Mouse (Mus musculus) hindbrain, embryonic 13.5 days (tissue): Measurements from ENCODE around the gene Uba7. TPM values are rescaled to one million over a fixed set of nuclear protein-coding genes. Genes with fewer than 3 reads are reported as not detected.
A peak's percentile ranks its signal among the peaks of the same experiment; 100 is the strongest.

Source experiments
- ATAC-seq: fragments of 200-750 bp; cut with Nextera tagmentation; 2 replicates; pipeline ENCODE4 v1.8.0; 2017; ENCODE audit warnings: moderate TSS enrichment; ENCODE audit not compliant: low FRiP score
- H3K27ac ChIP-seq: fragments of 300-500 bp; sonication (generic); 2 replicates; pipeline ENCODE4 v1.5.1; 2015; ENCODE audit warnings: inconsistent platforms, mild to moderate bottlenecking, moderate library complexity
- H3K27me3 ChIP-seq: fragments of 300-500 bp; sonication (generic); 2 replicates; pipeline ENCODE4 v1.6.1; 2015; ENCODE audit warnings: mild to moderate bottlenecking, inconsistent platforms
- H3K36me3 ChIP-seq: fragments of 300-500 bp; sonication (generic); 2 replicates; pipeline ENCODE4 v1.6.1; 2015; ENCODE audit warnings: mild to moderate bottlenecking, inconsistent platforms
- H3K4me1 ChIP-seq: fragments of 300-500 bp; sonication (generic); replicated peaks from 2 replicates; pipeline ENCODE4 v1.6.1; 2015; ENCODE audit warnings: inconsistent platforms
- H3K4me2 ChIP-seq: fragments of 300-500 bp; sonication (generic); 2 replicates; pipeline ENCODE4 v1.6.1; 2015; ENCODE audit warnings: inconsistent platforms, mild to moderate bottlenecking, moderate library complexity
- H3K4me3 ChIP-seq: fragments of 300-500 bp; sonication (generic); 2 replicates; pipeline ENCODE4 v1.5.1; 2015; ENCODE audit warnings: mild to moderate bottlenecking, inconsistent platforms
- H3K9ac ChIP-seq: fragments of 300-500 bp; sonication (generic); 2 replicates; pipeline ENCODE4 v1.6.1; 2015; ENCODE audit warnings: mild to moderate bottlenecking, inconsistent platforms
- H3K9me3 ChIP-seq: fragments of 300-500 bp; sonication (generic); 2 replicates; pipeline ENCODE4 v1.6.1; 2016; ENCODE audit warnings: inconsistent platforms
- WGBS: fragments of 180-500 bp; shearing (Covaris S2); methylation state at CpG from one replicate; pipeline ENCODE4 v1.1.7; 2015; 5-methylcytosine and 5-hydroxymethylcytosine counted together
- polyA plus RNA-seq: library from polyadenylated mRNA; unstranded; fragments of >200 nt; fragmentation: Nextera tagmentation; extraction: Ambion mirVana; gene quantifications from 2 replicates; pipeline ENCODE4 v1.2.1, GENCODE M21; 2015

Gene Uba7
- polyA plus RNA-seq, 1 experiment from 2014 or later, result 4.8 TPM

DNA sequence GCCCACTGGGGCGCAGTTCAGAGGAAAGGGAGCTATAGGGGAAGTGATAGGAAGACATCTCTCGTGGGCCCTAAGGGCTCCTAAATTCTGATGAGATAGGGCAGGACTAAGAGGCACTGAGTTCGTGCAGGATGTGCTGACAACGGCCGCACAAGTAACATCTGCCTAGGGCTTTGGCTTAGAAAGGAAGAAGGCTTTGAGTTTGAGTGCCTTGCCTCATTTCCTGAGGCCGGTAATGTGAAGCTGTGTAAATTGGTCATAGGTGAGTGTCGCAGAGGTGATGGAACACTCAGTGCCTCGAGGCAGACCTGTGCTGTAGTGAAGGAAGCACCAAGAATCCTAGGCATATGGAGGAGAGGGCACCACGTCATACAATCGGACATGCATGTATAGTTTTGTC is 8.6 kb upstream of the Uba7 start:
- no peak overlapping the region for H3K4me3 ChIP-seq
- peaks cover 8% of the 10 kb centered on the region for H3K4me1 ChIP-seq
- 93% methylated on average over 10 of the region's 10 CpGs for WGBS
- H3K36me3 ChIP-seq, result peaks cover 13% of the 10 kb centered on the region
- H3K4me2 ChIP-seq, result no peak overlapping the region
- H3K27me3 ChIP-seq, result no peaks in the 10 kb centered on the region
- no peak overlapping the region for H3K9ac ChIP-seq
- H3K27ac ChIP-seq, result no peak overlapping the region
- H3K9me3 ChIP-seq, result no peaks in the 10 kb centered on the region
- no peak for ATAC-seq

DNA sequence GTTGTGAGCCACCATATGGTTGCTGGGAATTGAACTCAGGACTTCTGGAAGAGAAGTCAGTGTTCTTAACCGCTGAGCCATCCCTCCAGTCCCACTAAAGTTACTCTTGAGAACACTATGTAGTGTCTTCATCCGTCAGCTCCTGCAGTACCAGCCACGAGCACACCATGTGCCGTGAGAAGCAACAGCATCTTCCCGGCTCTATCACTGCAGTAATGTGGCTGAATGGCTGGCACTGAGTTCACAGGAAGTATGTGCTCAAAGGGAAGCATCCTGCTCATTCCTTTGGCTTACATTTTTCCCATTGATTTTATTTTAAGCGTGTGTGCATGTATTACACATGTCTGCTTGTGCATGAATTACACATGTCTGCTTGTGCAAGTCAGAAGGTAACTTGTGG is 7.9 kb upstream of the Uba7 start:
- Histone ChIP-seq H3K27ac (no peak overlapping the region), H3K36me3 (peaks cover 10% of the 10 kb centered on the region), H3K4me3 (no peak overlapping the region), H3K27me3 (no peaks in the 10 kb centered on the region), H3K9ac (no peak overlapping the region), H3K4me1 (0 out of 2 replicates have a peak, but pooled peaks cover 3% of the 10 kb centered on the region), H3K9me3 (no peaks in the 10 kb centered on the region), H3K4me2 (no peak overlapping the region)
- WGBS, result 93% methylated on average over 6 of the region's 6 CpGs
- ATAC-seq, result no peak

- Histone ChIP-seq H3K36me3 (peaks cover 10% of the 10 kb centered on the region; the same call in 1 of the 2 replicates), H3K27me3 (no peaks in the 10 kb centered on the region), H3K9ac (no peak overlapping the region), H3K27ac (no peak overlapping the region), H3K4me3 (no peak overlapping the region), H3K4me2 (no peak overlapping the region), H3K4me1 (0 out of 2 replicates have a peak, but pooled peaks cover 3% of the 10 kb centered on the region), H3K9me3 (no peaks in the 10 kb centered on the region)
- whole genome bisulfite sequencing, result 94% methylated on average over 7 of the region's 7 CpGs
- no peak for ATAC-seq
Measured at GRCm38 (mm10) chr9:107968531-107968930, 6.8 kb upstream of the Uba7 start.

- H3K9ac ChIP-seq, result no peak overlapping the region
- no peak overlapping the region for H3K27ac ChIP-seq
- no peak for ATAC-seq
- H3K4me3 ChIP-seq, result no peak overlapping the region
- peaks cover 10% of the 10 kb centered on the region; the same call in 1 of the 2 replicates for H3K36me3 ChIP-seq
- no peaks in the 10 kb centered on the region for H3K27me3 ChIP-seq
- H3K9me3 ChIP-seq, result no peaks in the 10 kb centered on the region
- H3K4me2 ChIP-seq, result no peak overlapping the region
- WGBS, result 94% methylated on average over 5 of the region's 5 CpGs
- H3K4me1 ChIP-seq, result no peaks in the 10 kb centered on the region
Measured at GRCm38 (mm10) chr9:107970311-107970710, 5.0 kb upstream of the Uba7 start.

GRCm38 (mm10) chr9:107971690-107972541 is 3.4 kb upstream of the Uba7 start:
- no peak for ATAC-seq
- Histone ChIP-seq H3K27me3 (no peaks in the 10 kb centered on the region), H3K4me3 (no peak overlapping the region), H3K9me3 (no peaks in the 10 kb centered on the region), H3K36me3 (peaks cover 10% of the 10 kb centered on the region; the same call in 1 of the 2 replicates), H3K27ac (no peak overlapping the region), H3K4me1 (no peaks in the 10 kb centered on the region), H3K9ac (no peak overlapping the region), H3K4me2 (no peak overlapping the region)
- 86% methylated on average over 8 of the region's 8 CpGs for WGBS

DNA sequence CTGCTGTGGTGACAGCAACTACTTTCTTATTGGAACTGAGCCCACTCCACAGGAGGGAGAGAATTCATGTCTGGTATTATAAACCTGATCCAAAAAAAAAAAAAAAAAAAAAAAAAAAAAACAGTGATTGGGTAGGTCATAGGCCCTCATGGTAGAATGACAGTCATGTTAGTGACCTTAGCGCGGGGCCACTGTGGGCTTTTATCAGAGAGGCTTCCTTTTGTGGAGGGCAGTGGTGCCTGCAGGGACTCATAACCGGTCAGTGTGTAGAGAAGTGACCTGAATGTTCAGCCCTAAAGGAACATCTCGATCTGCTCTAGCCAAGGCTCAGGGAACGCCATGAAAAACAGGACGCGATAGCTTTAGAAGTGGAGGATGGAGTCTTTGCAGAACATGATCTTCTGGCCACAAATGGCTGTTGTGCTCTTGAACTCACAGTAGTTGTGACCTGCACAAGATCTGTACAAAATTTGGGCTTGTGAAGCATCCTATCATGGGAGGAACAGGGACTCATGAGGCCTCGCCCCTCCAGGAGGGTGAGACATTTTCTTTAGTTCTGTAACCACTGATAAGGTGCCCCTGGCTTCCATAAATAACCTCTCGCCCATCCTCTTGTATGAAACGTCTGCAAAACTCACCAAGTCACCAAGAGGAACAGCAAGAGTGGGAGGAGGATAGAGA is 674 bp upstream of the Uba7 start:
- no peak for ATAC-seq
- H3K9ac ChIP-seq, result no peak overlapping the region
- H3K4me3 ChIP-seq, result no peak overlapping the region
- no peak overlapping the region for H3K4me2 ChIP-seq
- no peaks in the 10 kb centered on the region for H3K9me3 ChIP-seq
- H3K4me1 ChIP-seq, result no peaks in the 10 kb centered on the region
- 85% methylated on average over 10 of the region's 10 CpGs for WGBS
- H3K27me3 ChIP-seq, result no peaks in the 10 kb centered on the region
- no peak overlapping the region for H3K27ac ChIP-seq
- peaks cover 6% of the 10 kb centered on the region; the same call in 1 of the 2 replicates for H3K36me3 ChIP-seq

DNA sequence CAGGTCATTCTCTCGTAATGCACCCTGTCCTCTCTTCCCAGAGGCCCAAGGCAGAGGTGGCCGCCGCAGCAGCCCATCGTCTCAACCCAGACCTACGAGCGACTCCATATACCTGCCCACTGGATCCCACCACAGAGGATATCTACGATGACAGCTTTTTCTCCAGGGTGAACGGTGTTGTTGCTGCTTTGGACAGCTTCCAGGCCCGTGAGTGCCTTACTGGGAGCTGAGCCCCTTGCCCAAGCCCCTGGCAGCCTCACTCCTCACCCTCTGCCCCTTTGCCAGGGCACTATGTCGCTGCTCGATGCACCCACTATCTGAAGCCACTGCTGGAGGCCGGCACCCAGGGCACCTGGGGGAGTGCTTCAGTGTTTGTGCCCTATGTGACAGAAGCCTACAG is 3.5 kb downstream of the Uba7 start:
- H3K4me2 ChIP-seq, result no peak overlapping the region
- no peaks in the 10 kb centered on the region for H3K9me3 ChIP-seq
- H3K36me3 ChIP-seq, result no peaks in the 10 kb centered on the region
- no peak overlapping the region for H3K27ac ChIP-seq
- no peak overlapping the region for H3K9ac ChIP-seq
- WGBS, result 90% methylated on average over 12 of the region's 12 CpGs
- ATAC-seq, result no peak
- H3K27me3 ChIP-seq, result peaks cover 16% of the 10 kb centered on the region
- no peak overlapping the region for H3K4me3 ChIP-seq
- peaks cover 25% of the 10 kb centered on the region for H3K4me1 ChIP-seq

DNA sequence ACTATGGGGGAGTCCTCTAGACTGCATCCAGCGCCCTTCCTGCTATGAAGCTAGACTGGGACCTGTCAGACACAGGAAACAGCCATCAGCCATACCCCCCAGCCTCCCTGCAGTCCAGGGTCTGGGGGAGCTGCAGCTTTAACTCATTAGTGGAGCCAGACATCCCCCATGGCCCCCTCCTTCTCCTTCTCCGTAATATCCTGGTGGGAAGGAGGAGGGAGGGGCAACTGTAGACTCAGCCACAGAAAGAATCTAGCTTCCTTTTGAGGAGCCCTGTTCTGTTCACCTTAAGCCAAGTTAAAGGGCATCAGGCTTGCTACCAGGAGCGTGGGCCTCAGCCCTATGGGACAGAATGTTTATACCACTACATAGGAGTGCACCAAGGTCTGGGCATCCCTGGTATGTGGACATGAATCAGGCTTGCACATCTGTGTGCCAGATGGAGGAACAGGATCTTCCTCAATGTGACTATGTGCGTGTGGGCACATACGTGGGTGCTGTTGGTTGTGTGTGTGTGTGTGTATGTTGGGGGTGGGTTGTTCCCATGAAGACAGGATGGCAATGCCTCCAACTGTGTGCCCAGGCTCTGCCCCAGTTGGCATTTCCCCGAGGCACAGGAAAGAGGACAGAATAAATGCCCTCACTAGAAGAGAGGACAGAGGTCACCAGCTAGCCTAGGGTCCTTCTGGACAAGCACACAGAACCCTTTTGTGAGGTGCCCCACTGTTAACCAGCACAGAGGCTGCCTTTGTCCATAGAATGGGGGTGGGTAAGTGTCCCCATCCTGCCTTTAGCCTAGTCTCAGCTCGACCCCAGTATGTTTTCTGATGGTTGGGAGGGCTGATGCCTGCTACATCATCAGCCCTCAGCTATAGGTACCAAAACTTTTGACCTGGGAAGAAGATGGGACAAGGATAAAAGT is 6.6 kb downstream of the Uba7 start:
- Histone ChIP-seq H3K4me1 (peaks cover 45% of the 10 kb centered on the region), H3K4me3 (no peak overlapping the region), H3K27me3 (peaks cover 32% of the 10 kb centered on the region), H3K36me3 (no peaks in the 10 kb centered on the region), H3K9ac (peak overlapping the region; percentile 46; the same call in 1 of the 2 replicates), H3K27ac (peak overlapping the region; percentile 89), H3K4me2 (peak overlapping the region; percentile 87), H3K9me3 (no peaks in the 10 kb centered on the region)
- ATAC-seq, result no peak
- WGBS, result 60% methylated on average over 7 of the region's 7 CpGs

DNA sequence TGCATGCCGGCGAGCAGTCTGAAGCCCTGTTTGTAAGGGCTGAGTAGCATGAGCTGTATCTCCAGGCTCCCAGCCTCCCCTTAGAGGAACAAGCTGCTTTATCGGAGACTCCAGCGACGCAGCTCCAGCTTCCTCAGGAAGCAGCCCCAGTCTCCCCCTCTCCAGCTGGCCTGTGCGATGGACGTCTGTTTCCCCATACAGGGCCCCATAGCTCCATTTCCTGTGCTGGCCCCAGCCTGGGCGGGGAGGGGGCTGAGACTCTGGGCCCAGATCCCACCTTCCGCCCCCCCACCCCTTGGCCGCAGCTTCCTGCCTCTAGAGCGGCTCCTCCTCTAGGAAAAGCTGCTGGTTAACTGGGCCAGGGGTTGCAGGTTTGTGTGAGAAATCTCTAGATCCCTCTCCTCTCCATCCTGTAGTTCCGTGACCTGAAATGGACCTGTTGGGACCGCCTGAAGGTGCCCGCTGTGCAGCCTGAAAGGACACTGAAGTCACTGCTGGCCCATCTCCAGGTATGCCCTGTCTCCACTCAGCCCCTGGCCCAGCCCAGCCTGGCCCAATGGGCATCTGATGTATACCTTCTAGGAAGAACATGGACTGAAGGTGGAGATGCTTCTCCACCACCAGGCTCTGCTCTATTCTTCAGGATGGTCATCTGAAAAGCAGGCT is 7.5 kb downstream of the Uba7 start, which contains the start of gene Gm20661:
Gm20661 (plus strand) TSS at position 378 of the 666 bp plus-strand sequence.
- H3K27ac ChIP-seq, result peak within 1 kb of the TSS; percentile 89
- H3K4me1 ChIP-seq, result peaks cover 45% of the 10 kb centered on the region
- peak within 1 kb of the TSS; percentile 87 for H3K4me2 ChIP-seq
- WGBS, result 59% methylated on average over 14 of the region's 14 CpGs
- H3K9ac ChIP-seq, result peak within 1 kb of the TSS; percentile 46
- H3K36me3 ChIP-seq, result no peaks in the 10 kb centered on the region
- peak within 1 kb of the TSS; percentile 64 for H3K4me3 ChIP-seq
- no peak for ATAC-seq
- H3K27me3 ChIP-seq, result peaks cover 35% of the 10 kb centered on the region
- no peaks in the 10 kb centered on the region for H3K9me3 ChIP-seq

- 46% methylated on average over 4 of the region's 4 CpGs for WGBS
- Histone ChIP-seq H3K4me2 (peak overlapping the region; percentile 87), H3K9ac (peak overlapping the region; percentile 46; the same call in 1 of the 2 replicates), H3K27me3 (peaks cover 35% of the 10 kb centered on the region), H3K36me3 (no peaks in the 10 kb centered on the region), H3K4me1 (peaks cover 45% of the 10 kb centered on the region), H3K9me3 (no peaks in the 10 kb centered on the region), H3K4me3 (peak overlapping the region; percentile 17), H3K27ac (peak overlapping the region; percentile 89)
- no peak for ATAC-seq
Measured at GRCm38 (mm10) chr9:107983421-107983890, 8.2 kb downstream of the Uba7 start.

- WGBS, result 73% methylated on average over 19 of the region's 19 CpGs
- Histone ChIP-seq H3K9me3 (no peaks in the 10 kb centered on the region), H3K27me3 (peaks cover 35% of the 10 kb centered on the region), H3K4me2 (peak overlapping the region; percentile 87), H3K9ac (peak overlapping the region; percentile 76), H3K4me3 (peak overlapping the region; percentile 64), H3K4me1 (peaks cover 45% of the 10 kb centered on the region), H3K27ac (peak overlapping the region; percentile 89), H3K36me3 (no peaks in the 10 kb centered on the region)
- ATAC-seq, result no peak
Measured at GRCm38 (mm10) chr9:107984052-107984753, 8.9 kb downstream of the Uba7 start.
